Mouse (Mus musculus): Measurements from ENCODE around the gene Erlin1. TPM values are rescaled to one million over a fixed set of nuclear protein-coding genes. Genes with fewer than 3 reads are reported as not detected.

Gene Erlin1
- 1 to 10 TPM; 6.0 to 7.3 TPM for total RNA-seq (2021)
- long read RNA-seq, experiment 1, partial matches to known transcripts: 0 of 5 reads
- long read RNA-seq, experiment 1, other reads (novel, unspliced or antisense): 0 of 5 reads
- long read RNA-seq, experiment 2, transcript Erlin1-202 (12 exons, 3,136 nt): major isoform, 5 of 10 reads
- long read RNA-seq, experiment 2, partial matches to known transcripts: 0 of 10 reads
- long read RNA-seq, experiment 2, other reads (novel, unspliced or antisense): 1 of 10 reads

- intact Hi-C loops (cut with DNase I): no loop called here
Observed at GRCm38 (mm10) chr19:44069121-44069913, at the start of gene Erlin1. Gene Erlin1, minus strand, starts transcription at chr19:44069785.

GRCm38 (mm10) chr19:44117793-44118192, 48.2 kb upstream of the Erlin1 start:
- no peak for DNase-seq
- intact Hi-C loops (cut with DNase I): loop anchor here (2.0 kb wide), 1 partner anchor 25 kb away; no protein-coding TSS in a partner anchor

More at GRCm38 (mm10) chr19:44069121-44069913, at the start of gene Erlin1:
- peak; percentile 94 to 95 for DNase-seq

- intact Hi-C loops (cut with DNase I): no loop called here
- DNase-seq: no peak
Observed at GRCm38 (mm10) chr19:44111706-44112105, 42.1 kb upstream of the Erlin1 start.

DNA sequence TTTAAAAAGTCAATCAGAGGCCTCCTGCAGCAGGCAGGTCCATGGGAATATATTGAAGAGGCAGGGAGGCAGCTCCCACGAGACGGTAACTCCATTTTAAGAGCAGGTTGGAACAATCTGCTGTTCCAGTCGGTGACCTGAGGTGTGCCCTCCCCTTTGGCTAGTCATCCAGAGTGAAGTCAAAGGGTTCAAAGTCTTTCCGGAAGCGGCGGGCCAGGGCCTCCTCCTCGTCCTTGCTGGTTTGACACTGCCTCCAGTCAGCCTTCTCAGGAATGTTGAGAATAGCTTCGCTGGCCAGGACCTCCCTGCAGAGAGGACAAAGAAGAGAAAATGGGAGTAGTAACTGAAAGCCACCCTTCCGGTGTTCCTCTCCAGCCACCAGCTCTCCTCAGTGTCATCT, 40.8 kb upstream of the Erlin1 start:
- intact Hi-C loops (cut with DNase I): no loop called here
- no peak for DNase-seq

GRCm38 (mm10) chr19:44108996-44109395, 39.4 kb upstream of the Erlin1 start:
- intact Hi-C loops (cut with DNase I): no loop called here
- DNase-seq: no peak

- intact Hi-C loops (cut with DNase I): no loop called here
- peak in 1 of 2 experiments; percentile 6 for DNase-seq
Observed at GRCm38 (mm10) chr19:44107661-44108521, 38.3 kb upstream of the Erlin1 start.

GRCm38 (mm10) chr19:44106831-44107660, 37.5 kb upstream of the Erlin1 start, which contains the start of gene Chuk:
Gene Chuk, minus strand, starts transcription at chr19:44107480.
- intact Hi-C loops (cut with DNase I): no loop called here
- DNase-seq: peak; percentile 96 to 99

GRCm38 (mm10) chr19:44104393-44104792, 34.8 kb upstream of the Erlin1 start:
- intact Hi-C loops (cut with DNase I): no loop called here
- DNase-seq: no peak

GRCm38 (mm10) chr19:44103001-44103400, 33.4 kb upstream of the Erlin1 start:
- intact Hi-C loops (cut with DNase I): no loop called here
- no peak for DNase-seq

DNA sequence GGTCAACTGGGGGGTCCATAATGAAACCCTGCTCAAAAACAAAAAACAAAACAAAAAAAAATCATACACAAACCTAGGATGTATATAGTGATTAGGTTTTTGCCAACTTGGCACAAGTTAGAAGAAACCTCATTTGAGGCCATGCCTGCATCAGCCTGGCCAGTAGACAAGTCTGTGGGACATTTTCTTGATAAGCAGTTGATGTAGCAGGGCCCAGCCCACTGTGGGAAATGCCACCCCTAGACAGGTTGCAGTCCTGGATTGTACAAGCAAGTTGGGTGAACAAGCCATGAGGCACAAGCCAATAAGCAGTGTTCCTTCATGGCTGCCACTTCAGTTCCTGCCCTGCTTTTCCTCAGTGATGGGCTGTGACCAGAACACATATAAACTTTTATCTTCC, 31.3 kb upstream of the Erlin1 start:
- no peak for DNase-seq
- intact Hi-C loops (cut with DNase I): no loop called here

DNA sequence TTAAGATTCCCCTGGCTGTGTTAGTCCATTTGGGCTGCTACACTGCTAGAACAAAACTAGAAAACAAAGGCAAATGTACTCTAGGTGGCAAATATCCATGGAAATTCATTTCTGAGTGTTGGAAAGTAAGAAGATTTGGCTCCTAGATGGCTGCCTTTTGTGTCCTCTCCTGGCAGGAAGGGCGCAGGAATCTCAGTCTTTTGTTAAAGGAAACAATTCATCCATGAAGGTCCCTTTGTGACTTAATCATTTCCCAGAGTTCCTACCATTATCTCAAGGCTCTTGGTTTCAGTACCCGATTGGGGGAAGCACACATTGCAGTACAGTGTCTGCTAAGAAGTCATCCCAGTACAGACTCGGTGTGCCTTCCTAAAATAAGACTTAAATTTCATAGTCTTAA, 16.7 kb upstream of the Erlin1 start:
- intact Hi-C loops (cut with DNase I): no loop called here
- no peak for DNase-seq

GRCm38 (mm10) chr19:44080920-44081319, 11.3 kb upstream of the Erlin1 start:
- no peak for DNase-seq
- intact Hi-C loops (cut with DNase I): no loop called here

DNA sequence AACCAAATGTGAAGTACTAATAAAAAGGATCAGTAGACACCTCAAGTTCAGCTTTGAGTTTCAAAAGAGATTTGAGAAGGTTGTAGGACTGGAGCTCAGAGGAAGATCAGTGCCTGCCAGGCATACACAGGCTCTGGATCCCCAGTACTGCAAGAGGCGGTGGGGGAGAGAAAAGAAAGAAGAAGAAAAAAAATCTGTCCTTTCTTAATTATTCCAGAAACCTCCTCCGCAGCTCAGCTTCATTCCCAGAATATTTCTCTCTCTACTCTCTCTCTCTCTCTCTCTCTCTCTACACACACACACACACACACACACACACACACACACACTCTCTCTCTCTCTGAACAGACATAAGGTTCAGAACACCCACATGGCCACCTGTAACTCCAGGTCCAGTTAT, 10.4 kb upstream of the Erlin1 start:
- no peak for DNase-seq
- intact Hi-C loops (cut with DNase I): no loop called here

- DNase-seq: no peak
- intact Hi-C loops (cut with DNase I): no loop called here
Observed at GRCm38 (mm10) chr19:44077024-44077423, 7.4 kb upstream of the Erlin1 start.

- intact Hi-C loops (cut with DNase I): no loop called here
- no peak for DNase-seq
Observed at GRCm38 (mm10) chr19:44076457-44076856, 6.9 kb upstream of the Erlin1 start.

- intact Hi-C loops (cut with DNase I): no loop called here
- no peak for DNase-seq
Observed at GRCm38 (mm10) chr19:44074986-44075385, 5.4 kb upstream of the Erlin1 start.

DNA sequence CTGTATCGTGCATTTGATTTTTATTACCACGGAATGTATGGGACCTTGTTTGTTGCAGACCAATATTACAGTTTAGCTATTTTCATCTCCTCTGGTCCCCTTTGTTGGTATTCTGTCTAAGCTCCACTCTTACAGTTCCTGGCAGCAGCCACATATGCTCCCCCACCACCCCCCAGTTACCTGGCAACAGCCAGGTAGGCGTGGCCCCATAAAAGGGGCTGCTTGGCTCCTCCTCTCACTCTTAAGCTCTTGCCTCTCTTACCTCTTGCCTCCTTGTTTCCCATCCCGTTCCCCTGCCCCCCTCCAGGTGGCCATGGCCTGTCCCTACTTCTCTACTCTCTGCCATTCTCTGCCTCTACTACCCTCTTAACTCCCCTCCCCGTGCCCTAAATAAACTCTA, 1.6 kb upstream of the Erlin1 start:
- DNase-seq: no peak
- intact Hi-C loops (cut with DNase I): no loop called here

DNA sequence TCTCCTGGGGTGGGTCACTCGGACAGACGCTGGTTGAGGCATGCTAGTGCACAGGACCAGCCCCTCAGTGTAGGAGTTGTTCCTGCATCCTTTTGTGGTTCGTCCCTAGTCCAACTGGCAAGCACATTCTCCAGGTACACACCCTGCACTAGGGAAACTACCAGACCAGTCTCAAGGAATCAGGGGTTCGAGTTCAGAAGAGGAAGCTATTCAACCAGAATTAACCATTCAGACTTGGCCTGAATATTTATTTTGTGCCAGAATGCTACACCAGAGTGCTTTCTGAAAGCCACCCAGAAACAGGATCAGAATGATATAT, 288 bp upstream of the Erlin1 start:
- no peak for DNase-seq
- intact Hi-C loops (cut with DNase I): no loop called here

- DNase-seq: no peak
- intact Hi-C loops (cut with DNase I): no loop called here
Observed at GRCm38 (mm10) chr19:44068232-44068631, 1.4 kb downstream of the Erlin1 start.

DNA sequence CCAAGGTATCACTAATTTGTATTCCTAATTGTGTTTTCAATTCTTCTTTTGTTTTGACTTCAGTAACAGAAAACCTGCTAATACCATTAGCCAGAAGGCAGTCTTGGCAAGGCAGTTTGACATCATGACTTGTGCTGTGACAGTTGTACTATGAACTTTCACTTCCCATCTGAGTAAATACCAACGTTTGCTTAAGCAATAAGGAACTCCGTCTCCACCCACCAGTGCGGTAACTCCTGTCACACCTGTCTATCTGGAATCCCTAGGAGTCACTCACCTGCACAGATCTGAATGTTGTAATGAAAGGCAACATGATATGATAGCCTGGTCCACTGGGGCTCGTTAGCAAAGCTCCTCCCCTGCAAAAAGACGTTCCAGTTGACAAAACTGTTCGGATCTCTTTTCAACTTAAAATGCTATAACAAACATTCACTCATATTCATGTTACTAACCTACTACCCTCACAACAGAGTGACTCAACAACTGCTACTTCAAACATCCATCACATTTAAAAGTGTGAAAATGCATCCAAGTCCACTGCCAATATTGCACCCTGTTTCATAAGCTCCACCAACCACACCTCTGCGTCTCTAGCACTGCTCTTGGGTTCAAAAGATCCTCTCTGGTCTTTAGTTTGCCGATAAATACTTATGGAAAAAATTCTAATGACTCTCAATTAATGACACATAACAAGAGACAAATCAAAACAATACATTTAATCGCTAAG, 2.1 kb downstream of the Erlin1 start:
- no peak for DNase-seq
- intact Hi-C loops (cut with DNase I): no loop called here

Data from heart, postnatal 14 days (tissue).